Mouse (Mus musculus): ENCODE data around the gene Gabpb1. TPM values are rescaled to one million over a fixed set of nuclear protein-coding genes. Genes with fewer than 3 reads are reported as not detected.

Gene Gabpb1
- polyA plus RNA-seq, 1 experiment from 2014 or later, result 68.2 TPM

GRCm38 (mm10) chr2:126584621-126585369 is 91.3 kb downstream of the Gabpb1 start:
- H3K9me3 ChIP-seq, result no peaks in the 10 kb centered on the region
- 68% methylated on average over 8 of the region's 8 CpGs for WGBS
- ATAC-seq (ENCODE audit: low FRiP score, low read depth), result no peak
- no peaks in the 10 kb centered on the region for H3K36me3 ChIP-seq
- H3K9ac ChIP-seq, result no peak overlapping the region
- H3K4me3 ChIP-seq, result no peak overlapping the region
- peaks cover 8% of the 10 kb centered on the region for H3K4me1 ChIP-seq
- H3K4me2 ChIP-seq (replicated peaks), result no peak overlapping the region
- H3K27me3 ChIP-seq, result no peaks in the 10 kb centered on the region
- H3K27ac ChIP-seq, result no peak overlapping the region

- Histone ChIP-seq H3K4me1 (peaks cover 8% of the 10 kb centered on the region), H3K9me3 (no peaks in the 10 kb centered on the region), H3K9ac (no peak overlapping the region), H3K4me2 (replicated peaks) (no peak overlapping the region), H3K27me3 (no peaks in the 10 kb centered on the region), H3K4me3 (no peak overlapping the region), H3K27ac (no peak overlapping the region), H3K36me3 (no peaks in the 10 kb centered on the region)
- ATAC-seq (ENCODE audit: low FRiP score, low read depth), result no peak
- whole genome bisulfite sequencing, result 56% methylated on average over 6 of the region's 6 CpGs
Measured at GRCm38 (mm10) chr2:126583960-126584359, 92.2 kb downstream of the Gabpb1 start.

DNA sequence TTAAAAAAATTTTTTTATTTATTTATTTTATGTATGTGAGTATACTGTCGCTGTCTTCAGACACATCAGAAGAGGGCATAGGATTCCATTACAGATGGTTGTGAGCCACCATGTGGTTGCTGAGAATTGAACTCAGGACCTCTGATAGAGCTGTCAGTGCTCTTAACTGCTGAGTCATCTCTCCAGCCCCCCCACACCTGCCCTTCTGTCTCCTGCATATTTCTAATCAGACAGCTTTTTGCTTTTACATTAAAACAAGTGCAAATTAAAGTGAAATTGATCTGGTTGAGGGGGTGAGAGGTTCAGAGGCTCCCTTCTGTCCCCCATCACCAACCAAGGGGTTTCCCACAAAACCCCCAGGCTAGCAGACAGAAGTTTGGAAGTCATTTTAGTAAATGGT is 96.9 kb downstream of the Gabpb1 start:
- 90% methylated on average over 1 of the region's 1 CpGs for WGBS
- H3K9me3 ChIP-seq, result no peaks in the 10 kb centered on the region
- H3K4me1 ChIP-seq, result peaks cover 5% of the 10 kb centered on the region; the same call in 1 of the 2 replicates
- no peak overlapping the region for H3K9ac ChIP-seq
- H3K4me2 ChIP-seq (replicated peaks), result no peak overlapping the region
- H3K27ac ChIP-seq, result no peak overlapping the region
- H3K4me3 ChIP-seq, result no peak overlapping the region
- no peak for ATAC-seq (ENCODE audit: low FRiP score, low read depth)
- no peaks in the 10 kb centered on the region for H3K36me3 ChIP-seq
- H3K27me3 ChIP-seq, result no peaks in the 10 kb centered on the region

Other genes starting within 250 kb of the Gabpb1 start
- 0.22 and 0.41 TPM in 2 replicates for gene Atp8b4, start 175.7 kb downstream of the Gabpb1 start, polyA plus RNA-seq (2015; fragmentation: Nextera tagmentation; extraction: Ambion mirVana)
- 0.73 and 0.83 TPM in 2 replicates for gene Slc27a2, start 123.9 kb downstream of the Gabpb1 start, polyA plus RNA-seq (2015; fragmentation: Nextera tagmentation; extraction: Ambion mirVana)
- 3.9 and 5.0 TPM in 2 replicates for gene Hdc, start 57.0 kb downstream of the Gabpb1 start, polyA plus RNA-seq (2015; fragmentation: Nextera tagmentation; extraction: Ambion mirVana)
- 36.6 and 38.6 TPM in 2 replicates for gene Usp8, start 31.0 kb upstream of the Gabpb1 start, polyA plus RNA-seq (2015; fragmentation: Nextera tagmentation; extraction: Ambion mirVana)
- gene Usp50, start 107.1 kb upstream of the Gabpb1 start, polyA plus RNA-seq (2015; fragmentation: Nextera tagmentation; extraction: Ambion mirVana), result 2.6 and 2.8 TPM in 2 replicates
- gene Trpm7, start 199.9 kb upstream of the Gabpb1 start, polyA plus RNA-seq (2015; fragmentation: Nextera tagmentation; extraction: Ambion mirVana), result 65.3 and 69.5 TPM in 2 replicates

All from limb, embryonic 13.5 days (tissue).